Mouse (Mus musculus) adrenal gland, postnatal 4 days (tissue): Measurements from ENCODE around the gene Sbf2. TPM values are rescaled to one million over a fixed set of nuclear protein-coding genes. Genes with fewer than 3 reads are reported as not detected.
"Not testable (repeated sequence)": the region's sequence is repeated elsewhere in the genome, so short reads cannot be mapped to it uniquely, and the experiment has no call there.

ENCODE experiments used
- DNase-seq, 2 experiments: peaks; one replicate each; pipeline ENCODE4 v3.0.0; 2021 to 2022; ENCODE audit warnings: low spot score in 2 of 2, mixed read lengths in 2 of 2
- total RNA-seq, 2 experiments: library from RNA; stranded (reverse); gene quantifications; 2 replicates each; pipeline ENCODE4 v1.2.3; 2021

Sbf2 gene
- total RNA-seq, 2 experiments from 2014 or later: 73.6 to 76.2 TPM

GRCm38 (mm10) chr7:110631136-110631888, 16.6 kb upstream of the Sbf2 start:
- no peak for DNase-seq

GRCm38 (mm10) chr7:110629892-110630666, 15.4 kb upstream of the Sbf2 start:
- DNase-seq: peak; percentile 69

DNA sequence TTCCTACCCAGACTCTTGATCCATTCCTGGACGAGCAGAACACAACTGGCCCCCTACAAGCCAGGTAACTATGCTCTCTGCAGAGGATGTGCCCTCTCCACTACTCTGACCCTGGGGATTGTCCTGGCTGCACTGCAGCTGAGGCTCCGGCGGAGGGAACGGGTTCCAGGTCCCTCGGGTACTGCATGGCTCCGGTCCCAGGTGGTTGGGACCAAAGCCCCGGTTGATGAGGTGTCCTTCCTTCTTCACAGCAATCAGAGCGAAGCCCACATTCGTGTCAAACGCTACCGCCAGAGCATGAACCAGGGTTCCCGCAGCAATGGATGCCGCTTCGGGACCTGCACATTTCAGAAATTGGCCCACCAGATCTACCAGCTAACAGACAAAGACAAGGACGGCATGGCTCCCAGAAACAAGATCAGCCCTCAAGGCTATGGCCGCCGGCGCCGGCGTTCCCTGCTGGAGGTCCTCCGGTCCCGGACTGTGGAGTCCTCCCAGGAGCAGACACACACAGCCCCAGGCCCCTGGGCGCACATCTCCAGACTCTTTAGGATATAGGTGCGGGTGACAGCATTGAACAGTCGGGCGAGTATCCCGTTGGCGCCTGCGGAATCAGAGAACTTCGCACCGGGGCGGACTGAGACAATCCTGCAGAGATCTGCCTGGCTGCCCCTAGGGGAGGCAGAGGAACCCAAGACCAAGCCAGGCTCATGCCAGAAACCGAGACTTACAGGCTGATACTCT, 14.1 kb upstream of the Sbf2 start:
- no peak for DNase-seq

DNA sequence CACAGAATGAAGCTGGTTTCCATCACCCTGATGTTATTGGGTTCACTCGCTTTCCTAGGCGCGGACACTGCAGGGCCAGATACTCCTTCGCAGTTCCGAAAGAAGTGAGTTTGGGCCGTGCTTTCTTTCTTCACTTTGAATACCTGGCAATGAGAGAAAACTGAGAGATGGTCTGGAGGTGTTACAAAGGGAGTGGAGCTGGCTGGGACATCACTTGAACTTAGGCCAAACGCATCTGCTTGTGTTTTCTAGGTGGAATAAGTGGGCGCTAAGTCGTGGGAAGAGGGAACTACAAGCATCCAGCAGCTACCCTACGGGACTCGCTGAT, 13.5 kb upstream of the Sbf2 start:
- DNase-seq: no peak

- DNase-seq: peak; percentile 51 to 68
Observed at GRCm38 (mm10) chr7:110627486-110628272, 13.0 kb upstream of the Sbf2 start, which contains the start of gene Adm. Adm (plus strand) TSS chr7:110627661.

DNA sequence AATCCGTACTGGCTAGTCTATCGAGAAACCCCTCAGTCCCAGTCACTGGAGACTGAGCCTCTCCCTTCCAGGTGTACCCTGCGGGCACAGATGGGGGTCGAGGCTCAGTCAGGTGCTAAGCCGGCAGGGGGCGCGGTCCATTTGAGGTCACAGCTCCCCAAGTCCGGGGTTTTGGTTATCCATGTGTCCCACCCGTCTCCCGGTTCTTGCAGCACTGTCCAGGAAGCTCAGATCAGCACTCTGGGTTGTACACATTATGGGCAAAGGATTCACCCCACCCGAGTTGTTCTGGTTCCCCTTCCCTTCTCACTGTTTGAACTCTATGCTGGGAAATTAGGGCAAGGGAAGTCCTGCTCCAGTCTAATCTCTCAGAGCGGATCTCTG, 12.4 kb upstream of the Sbf2 start:
- DNase-seq: no peak

DNA sequence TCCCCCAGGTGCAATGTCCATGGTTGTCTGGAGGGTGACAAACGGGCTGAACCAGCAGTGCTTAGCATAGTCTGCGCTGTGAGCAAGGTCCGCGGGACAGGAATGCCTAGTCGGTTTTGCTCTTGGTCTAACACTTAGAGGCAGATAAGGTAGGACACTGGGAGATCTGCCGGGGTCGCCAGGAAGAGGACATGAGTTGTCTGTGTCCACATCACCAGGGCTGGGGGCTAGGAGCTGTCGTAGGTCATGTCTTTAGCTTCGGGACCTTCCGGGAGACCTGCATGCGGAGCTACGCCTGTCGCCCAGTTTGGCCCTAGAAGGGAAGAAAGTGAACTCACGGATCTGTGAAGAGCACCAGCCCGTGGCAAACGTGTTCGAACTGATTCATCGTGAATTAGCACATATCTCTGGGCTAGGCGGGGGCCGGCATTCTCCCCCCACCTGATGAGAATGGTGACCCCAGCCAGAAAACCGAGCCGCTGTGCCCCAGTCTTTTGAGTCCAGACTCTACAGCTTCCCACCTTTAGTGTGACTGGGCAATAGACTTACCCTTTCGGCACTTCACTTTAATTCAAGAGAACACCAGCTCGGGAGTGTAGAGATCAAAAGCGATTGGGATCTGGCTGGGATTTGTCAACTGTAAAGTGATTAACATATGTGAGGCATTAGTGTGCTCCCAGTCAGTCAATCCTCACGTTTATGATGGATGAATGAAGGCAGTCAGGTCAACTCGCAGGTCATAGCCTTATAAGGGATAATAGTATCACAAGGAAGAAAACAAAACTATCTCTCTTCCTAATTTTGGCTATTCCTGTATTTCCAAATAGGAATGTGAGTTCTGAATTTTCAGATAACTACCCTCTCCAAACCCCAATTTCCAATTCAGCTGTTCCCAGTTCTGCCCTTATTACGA, 11.7 kb upstream of the Sbf2 start:
- DNase-seq: no peak

DNA sequence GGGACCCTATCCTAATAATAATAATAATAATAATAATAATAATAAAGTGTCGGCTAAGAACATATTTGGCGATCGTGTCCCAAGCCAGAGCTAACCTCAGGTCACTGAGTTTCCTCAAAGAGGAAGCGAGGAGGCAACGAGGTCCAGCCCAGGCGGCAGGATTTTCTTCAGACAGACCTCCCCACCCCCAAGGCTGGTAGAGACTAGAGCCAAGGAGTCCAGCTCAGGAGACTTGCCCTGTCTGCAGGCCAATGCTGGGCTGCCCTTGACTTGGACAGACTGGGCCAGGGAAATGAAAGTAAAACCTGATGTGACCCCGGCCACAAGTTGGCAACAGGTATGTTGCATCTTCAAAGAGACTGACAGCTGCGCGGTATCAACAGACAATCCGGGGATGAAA, 10.8 kb upstream of the Sbf2 start:
- no peak for DNase-seq

DNA sequence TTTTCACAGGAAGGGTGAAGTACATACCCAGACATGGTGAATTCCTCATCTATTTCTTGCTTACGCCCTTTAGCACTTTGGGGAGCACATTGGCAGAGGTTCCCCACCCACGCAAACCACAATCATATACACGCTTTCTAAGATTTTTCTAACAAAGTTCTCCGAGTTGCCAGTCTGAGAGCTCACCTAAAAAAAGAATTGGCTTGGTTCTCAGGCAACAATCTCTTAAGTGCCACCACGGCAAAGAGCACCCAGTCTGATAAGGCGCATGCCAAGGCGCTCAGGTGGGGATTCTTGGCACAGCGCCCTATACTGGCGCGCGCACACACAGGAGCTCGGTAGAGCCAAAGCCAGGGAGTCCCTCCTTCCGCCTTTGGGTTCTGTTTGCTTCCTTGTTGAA, 10.2 kb upstream of the Sbf2 start:
- DNase-seq: no peak

GRCm38 (mm10) chr7:110624067-110624466, 9.3 kb upstream of the Sbf2 start:
- no peak for DNase-seq

- DNase-seq: no peak
Observed at GRCm38 (mm10) chr7:110619086-110619611, 4.4 kb upstream of the Sbf2 start.

- no peak for DNase-seq
Observed at GRCm38 (mm10) chr7:110615792-110616191, 1.1 kb upstream of the Sbf2 start.

GRCm38 (mm10) chr7:110615151-110615631, 469 bp upstream of the Sbf2 start:
- DNase-seq: peak in 1 of 2 experiments; percentile 34

- no peak for DNase-seq
Observed at GRCm38 (mm10) chr7:110613381-110614132, 1.2 kb downstream of the Sbf2 start.

- no peak for DNase-seq
Observed at GRCm38 (mm10) chr7:110606906-110607305, 7.8 kb downstream of the Sbf2 start.

- no peak for DNase-seq
Observed at GRCm38 (mm10) chr7:110605476-110605875, 9.2 kb downstream of the Sbf2 start.

GRCm38 (mm10) chr7:110597141-110597540, 17.6 kb downstream of the Sbf2 start:
- no peak for DNase-seq

DNA sequence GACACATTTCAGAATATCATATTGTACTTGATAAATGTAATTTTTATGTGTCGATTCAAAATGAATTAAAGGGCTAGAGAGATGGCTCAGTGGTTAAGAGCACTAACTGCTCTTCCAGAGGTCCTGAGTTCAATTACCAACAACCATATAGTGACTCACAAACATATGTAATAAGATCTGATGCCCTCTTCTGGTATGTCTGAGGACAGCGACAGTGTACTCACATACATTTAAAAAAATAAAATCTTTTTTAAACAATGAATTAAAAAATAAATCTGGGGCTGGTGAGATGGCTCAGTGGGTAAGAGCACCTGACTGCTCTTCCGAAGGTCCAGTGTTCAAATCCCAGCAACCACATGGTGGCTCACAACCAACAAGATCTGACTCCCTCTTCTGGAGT, 20.7 kb downstream of the Sbf2 start:
- DNase-seq: not testable (repeated sequence)

- no peak for DNase-seq
Observed at GRCm38 (mm10) chr7:110587721-110588120, 27.0 kb downstream of the Sbf2 start.
